Mouse (Mus musculus): ENCODE measurements around the gene Ccdc177. TPM values are rescaled to one million over a fixed set of nuclear protein-coding genes. Genes with fewer than 3 reads are reported as not detected.

Gene Ccdc177
- 0.03 TPM in 1 of 2 replicates, not detected in the other for polyA plus RNA-seq (2016; fragmentation: Nextera tagmentation; extraction: Ambion mirVana)

DNA sequence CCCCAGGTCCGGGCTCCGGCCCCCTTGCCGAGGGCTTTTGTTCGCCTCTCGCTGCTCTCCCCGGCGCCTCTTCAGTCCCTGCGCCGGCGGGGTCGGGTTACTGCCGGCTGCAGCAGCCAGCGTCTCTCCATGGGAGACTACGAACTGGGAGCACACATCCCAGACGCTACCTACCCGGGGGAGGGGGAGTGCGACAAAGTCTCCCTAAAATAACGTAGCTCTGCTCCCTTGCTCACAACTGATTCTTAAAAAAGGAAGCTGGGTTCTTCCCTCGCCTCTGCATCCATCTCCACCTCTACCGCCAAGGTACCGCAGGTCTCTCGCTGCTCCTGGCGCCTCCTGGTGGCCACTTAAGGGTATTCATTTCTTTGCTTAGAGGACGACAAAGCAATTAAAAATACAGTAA is at the start of gene Ccdc177:
Gene Ccdc177 (minus strand): TSS at position 292 of the 406 bp plus-strand sequence.
- Histone ChIP-seq H3K36me3 (no peaks in the 10 kb centered on the region), H3K4me3 (peak within 1 kb of the TSS; percentile 72), H3K27me3 (ENCODE audit: insufficient read depth, poor library complexity, severe bottlenecking) (peaks cover 79% of the 10 kb centered on the region), H3K9me3 (no peaks in the 10 kb centered on the region), H3K27ac (no peak within 1 kb of the TSS), H3K4me1 (peaks cover 36% of the 10 kb centered on the region)
- WGBS: under 1% methylated on average over 24 of the region's 24 CpGs
- DNase-seq (ENCODE audit: low spot score): peak; percentile 85

DNA sequence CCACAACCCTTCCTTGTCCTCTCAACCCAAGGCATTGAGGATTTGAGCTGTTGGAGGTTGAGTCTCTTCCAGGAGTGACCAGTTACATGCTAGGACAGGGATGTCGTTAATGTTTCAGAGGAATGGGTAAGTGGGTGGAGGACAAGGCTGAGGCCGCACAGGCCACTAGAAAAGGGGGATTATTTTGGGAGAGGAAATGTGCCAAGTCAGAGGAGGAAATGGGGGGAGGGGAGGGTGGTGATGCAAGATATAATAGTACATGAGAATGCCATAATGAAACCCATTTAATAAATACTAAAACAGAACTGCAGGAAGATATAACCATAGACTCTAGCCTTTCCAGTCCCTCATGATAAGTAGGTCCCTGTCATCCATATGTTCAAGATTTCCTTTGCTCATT is 49.5 kb upstream of the Ccdc177 start:
- H3K27me3 ChIP-seq (ENCODE audit: insufficient read depth, poor library complexity, severe bottlenecking): no peaks in the 10 kb centered on the region
- H3K36me3 ChIP-seq: no peaks in the 10 kb centered on the region
- H3K4me3 ChIP-seq: no peak overlapping the region
- no peaks in the 10 kb centered on the region for H3K9me3 ChIP-seq
- H3K4me1 ChIP-seq: peaks cover 56% of the 10 kb centered on the region
- no peak overlapping the region for H3K27ac ChIP-seq
- WGBS: 71% methylated on average over 2 of the region's 2 CpGs
- DNase-seq (ENCODE audit: low spot score): no peak

DNA sequence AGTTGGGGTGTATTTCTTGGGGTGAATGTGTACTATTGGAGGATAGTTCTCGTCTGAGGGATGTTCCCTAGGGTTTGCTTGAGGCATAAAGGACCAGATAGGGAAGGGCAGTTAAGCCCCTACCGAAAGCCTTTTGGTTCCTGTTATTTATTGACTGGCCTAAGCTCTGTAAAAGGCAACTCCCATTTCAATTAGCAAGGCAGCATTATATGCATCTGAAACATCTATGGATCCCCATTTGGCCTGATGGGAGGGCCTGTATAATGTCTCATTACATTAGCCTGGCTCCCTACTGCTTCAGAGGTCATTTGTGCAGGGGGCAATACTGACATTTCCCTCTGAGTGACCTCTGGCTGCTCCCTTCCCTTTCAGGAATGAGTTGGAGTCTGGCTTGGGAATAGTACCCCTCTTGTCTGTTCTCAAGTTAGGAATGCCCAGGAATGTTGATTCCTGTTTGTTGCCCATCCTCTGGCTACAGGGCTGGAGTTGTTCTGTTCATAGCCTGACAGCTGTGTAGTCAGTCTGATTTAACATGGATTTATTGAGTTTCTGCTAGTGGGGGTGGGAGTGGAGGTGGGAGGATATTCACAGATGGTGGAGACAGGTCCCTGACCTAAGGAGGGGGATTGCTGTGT is 47.1 kb upstream of the Ccdc177 start:
- WGBS: 53% methylated on average over 2 of the region's 2 CpGs
- Histone ChIP-seq H3K27ac (no peak overlapping the region; the same call in 1 of the 2 replicates), H3K36me3 (no peaks in the 10 kb centered on the region), H3K4me3 (no peak overlapping the region), H3K4me1 (peaks cover 48% of the 10 kb centered on the region), H3K27me3 (ENCODE audit: insufficient read depth, poor library complexity, severe bottlenecking) (no peaks in the 10 kb centered on the region), H3K9me3 (no peaks in the 10 kb centered on the region)
- DNase-seq (ENCODE audit: low spot score): no peak

DNA sequence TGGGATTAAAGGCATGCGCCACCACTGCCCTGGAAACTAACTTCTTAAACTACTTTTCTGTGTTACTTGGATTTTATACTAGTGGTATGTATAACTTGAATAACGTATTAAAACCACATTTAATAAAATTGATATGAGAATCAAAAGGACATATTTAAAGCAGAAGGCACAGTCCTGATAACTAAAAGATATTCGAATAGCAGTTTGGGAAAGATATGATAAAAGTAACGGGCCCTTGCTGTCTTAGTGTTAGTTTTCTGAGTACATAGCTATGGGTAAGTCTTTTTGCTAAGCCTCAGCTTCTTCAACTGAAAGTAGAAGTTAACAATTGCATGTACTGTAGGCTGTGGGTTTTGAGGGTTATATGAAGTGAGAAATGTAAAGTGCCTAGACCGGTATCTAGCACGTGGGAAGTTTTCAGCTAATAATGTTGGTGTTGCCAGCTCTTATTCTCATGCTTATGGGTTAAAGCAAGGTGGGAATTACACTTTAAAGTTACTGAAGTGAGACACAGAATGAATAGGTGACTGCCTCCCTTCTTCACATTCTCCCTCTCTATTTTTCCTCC is 44.5 kb upstream of the Ccdc177 start:
- Histone ChIP-seq H3K4me3 (no peak overlapping the region), H3K27ac (no peak overlapping the region), H3K4me1 (peaks cover 27% of the 10 kb centered on the region), H3K36me3 (no peaks in the 10 kb centered on the region), H3K27me3 (ENCODE audit: insufficient read depth, poor library complexity, severe bottlenecking) (no peaks in the 10 kb centered on the region), H3K9me3 (no peaks in the 10 kb centered on the region)
- 86% methylated on average over 6 of the region's 6 CpGs for WGBS
- DNase-seq (ENCODE audit: low spot score): no peak

DNA sequence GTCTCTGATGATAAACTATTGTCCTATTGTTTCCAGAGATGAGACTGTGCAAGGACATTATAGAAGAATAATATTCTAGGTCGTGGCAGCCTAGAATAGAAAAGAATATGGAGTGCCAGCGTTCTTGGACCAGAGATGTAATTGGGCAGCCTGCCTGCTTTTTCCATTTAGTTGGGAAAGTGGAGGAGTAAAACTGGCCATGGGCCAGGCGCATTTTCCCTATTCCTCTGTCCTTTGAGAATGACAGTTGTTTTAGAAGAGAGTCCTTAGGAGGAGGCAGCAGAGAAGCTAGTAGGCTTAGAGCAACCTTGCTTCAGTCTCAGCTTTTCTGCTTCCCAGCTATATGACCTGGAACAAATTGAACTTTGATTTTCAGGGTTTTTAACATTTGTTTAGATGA is 43.4 kb upstream of the Ccdc177 start:
- H3K9me3 ChIP-seq: no peaks in the 10 kb centered on the region
- no peak overlapping the region for H3K4me3 ChIP-seq
- WGBS: 55% methylated on average over 3 of the region's 3 CpGs
- no peaks in the 10 kb centered on the region for H3K36me3 ChIP-seq
- no peaks in the 10 kb centered on the region for H3K27me3 ChIP-seq (ENCODE audit: insufficient read depth, poor library complexity, severe bottlenecking)
- DNase-seq (ENCODE audit: low spot score): peak; percentile 58
- H3K4me1 ChIP-seq: peaks cover 20% of the 10 kb centered on the region
- H3K27ac ChIP-seq: no peak overlapping the region

DNA sequence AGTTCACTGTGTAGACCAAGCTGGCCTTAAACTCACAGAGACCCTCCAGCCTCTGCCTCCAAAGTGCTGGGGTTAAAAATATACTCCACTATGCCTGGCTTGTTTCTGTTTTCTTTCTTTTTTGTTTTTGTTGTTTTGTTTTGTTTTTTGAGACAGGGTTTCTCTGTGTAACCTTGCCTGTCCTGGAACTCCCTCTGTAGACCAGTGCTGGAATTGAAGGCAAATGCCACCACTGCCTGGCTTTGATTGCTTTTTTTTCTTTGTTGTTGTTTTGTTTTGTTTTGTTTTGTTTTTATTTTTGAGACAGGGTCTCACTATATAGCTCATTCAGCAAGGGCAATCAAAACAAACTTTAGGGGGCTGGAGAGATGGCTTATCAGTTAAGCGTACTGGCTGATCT is 41.0 kb upstream of the Ccdc177 start:
- Histone ChIP-seq H3K4me3 (no peak overlapping the region), H3K27me3 (ENCODE audit: insufficient read depth, poor library complexity, severe bottlenecking) (no peaks in the 10 kb centered on the region), H3K27ac (no peak overlapping the region), H3K4me1 (peaks cover 5% of the 10 kb centered on the region), H3K9me3 (no peaks in the 10 kb centered on the region), H3K36me3 (no peaks in the 10 kb centered on the region)
- 96% methylated on average over 1 of the region's 1 CpGs for WGBS
- no peak for DNase-seq (ENCODE audit: low spot score)

DNA sequence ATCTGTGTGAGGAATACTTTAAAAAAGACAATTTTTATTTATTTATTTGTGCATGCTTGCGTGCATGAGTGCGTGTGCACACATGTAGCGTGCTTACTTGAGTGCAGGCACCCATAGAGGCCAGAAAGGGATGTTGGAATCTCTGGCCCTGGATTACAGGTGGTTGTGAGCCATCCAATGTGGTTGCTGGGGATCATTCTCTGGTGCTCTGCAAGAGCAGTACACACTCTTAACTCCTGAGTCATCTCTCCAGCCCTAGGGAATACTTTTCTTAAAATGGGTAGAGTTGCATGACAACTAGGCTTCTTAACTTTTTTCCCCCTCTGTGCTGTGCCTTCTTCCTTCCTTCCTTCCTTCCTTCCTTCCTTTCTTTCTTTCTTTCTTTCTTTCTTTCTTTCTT is 39.7 kb upstream of the Ccdc177 start:
- DNase-seq (ENCODE audit: low spot score): no peak
- Histone ChIP-seq H3K27me3 (ENCODE audit: insufficient read depth, poor library complexity, severe bottlenecking) (no peaks in the 10 kb centered on the region), H3K4me1 (peaks cover 11% of the 10 kb centered on the region), H3K4me3 (no peak overlapping the region), H3K36me3 (no peaks in the 10 kb centered on the region), H3K9me3 (no peaks in the 10 kb centered on the region), H3K27ac (no peak overlapping the region)
- WGBS: 94% methylated on average over 3 of the region's 3 CpGs

DNA sequence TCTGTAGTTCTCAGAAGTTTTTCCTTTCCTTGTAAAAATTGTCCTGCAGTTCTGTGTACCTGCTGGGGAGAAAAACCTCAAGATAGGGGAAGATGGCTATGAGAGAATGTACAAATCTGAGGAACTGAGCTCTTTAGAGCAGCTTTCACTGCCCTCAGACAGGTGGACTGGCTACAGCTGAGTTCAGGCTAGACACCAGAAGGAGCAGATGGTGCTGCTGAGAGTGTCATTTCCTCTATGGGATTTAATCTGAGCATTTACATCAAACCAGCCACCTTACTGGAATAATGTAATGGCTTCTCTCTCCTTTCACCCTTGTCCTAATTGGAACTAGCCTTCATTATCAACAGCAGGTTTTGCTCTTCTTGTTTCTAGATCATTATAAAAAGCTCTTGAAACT is 37.8 kb upstream of the Ccdc177 start:
- Histone ChIP-seq H3K4me1 (peaks cover 13% of the 10 kb centered on the region), H3K36me3 (no peaks in the 10 kb centered on the region), H3K9me3 (no peaks in the 10 kb centered on the region), H3K27ac (no peak overlapping the region), H3K4me3 (no peak overlapping the region), H3K27me3 (ENCODE audit: insufficient read depth, poor library complexity, severe bottlenecking) (no peaks in the 10 kb centered on the region)
- no peak for DNase-seq (ENCODE audit: low spot score)

DNA sequence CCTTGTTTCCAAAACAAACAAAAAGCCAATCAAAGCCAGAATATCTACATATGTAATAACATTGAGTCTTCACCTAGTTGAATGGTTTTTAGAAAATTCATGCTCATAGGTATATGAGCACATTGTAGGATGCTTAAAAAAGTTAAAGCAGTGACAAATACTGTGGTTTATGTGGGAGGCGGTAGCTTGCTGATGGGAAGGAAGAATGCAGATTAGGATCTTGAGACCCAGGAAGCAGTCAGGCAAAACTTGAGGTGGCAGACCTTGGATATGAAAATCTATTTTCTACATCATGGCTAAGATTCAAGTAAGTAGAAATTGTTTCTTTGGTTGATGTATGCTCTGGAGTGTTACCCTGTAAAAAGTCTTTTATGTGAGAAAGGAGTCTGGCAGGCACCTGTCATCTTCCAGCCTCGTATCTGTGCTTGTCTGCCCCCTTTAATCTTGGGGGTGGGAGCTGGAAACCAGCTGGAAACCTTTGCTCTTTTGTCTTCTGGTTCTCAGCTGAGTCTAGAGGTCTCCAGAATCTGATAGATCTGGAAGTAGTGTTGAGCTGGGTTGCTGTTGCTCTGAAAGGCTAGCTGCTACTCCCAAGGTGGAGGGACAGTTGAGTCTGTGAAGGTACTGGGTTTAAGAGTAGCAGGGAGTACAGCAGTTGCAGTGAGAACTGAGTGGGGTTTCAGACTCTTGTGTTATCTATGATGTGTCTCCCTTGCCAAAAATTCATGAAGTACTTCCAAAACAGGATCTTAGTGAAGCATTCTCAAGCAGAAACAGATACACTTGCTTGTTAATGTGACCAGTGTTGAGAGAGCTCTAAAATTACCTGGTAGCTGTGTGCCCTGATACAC is 34.7 kb upstream of the Ccdc177 start:
- no peaks in the 10 kb centered on the region for H3K27me3 ChIP-seq (ENCODE audit: insufficient read depth, poor library complexity, severe bottlenecking)
- H3K4me3 ChIP-seq: no peak overlapping the region
- H3K36me3 ChIP-seq: no peaks in the 10 kb centered on the region
- no peaks in the 10 kb centered on the region for H3K9me3 ChIP-seq
- no peak overlapping the region for H3K27ac ChIP-seq
- peaks cover 16% of the 10 kb centered on the region for H3K4me1 ChIP-seq
- WGBS: 67% methylated on average over 2 of the region's 2 CpGs
- no peak for DNase-seq (ENCODE audit: low spot score)

DNA sequence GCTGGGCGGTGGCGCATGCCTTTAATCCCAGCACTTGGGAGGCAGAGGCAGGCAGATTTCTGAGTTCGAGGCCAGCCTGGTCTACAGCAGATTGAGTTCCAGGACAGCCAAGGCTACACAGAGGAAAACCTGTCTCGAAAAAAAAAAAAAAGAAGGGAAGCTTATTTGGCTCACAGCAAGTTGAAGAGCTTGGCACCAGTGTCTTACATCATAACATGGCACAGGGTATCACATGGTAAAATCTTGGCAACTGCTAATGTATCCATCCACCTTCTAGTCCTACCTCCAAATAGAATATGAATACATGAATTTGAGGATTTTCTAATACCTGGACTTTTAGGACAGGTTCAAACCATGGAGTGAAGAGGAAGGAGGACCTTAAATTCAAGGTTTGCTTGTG is 34.0 kb upstream of the Ccdc177 start:
- no peak overlapping the region for H3K4me3 ChIP-seq
- no peak overlapping the region for H3K27ac ChIP-seq
- no peaks in the 10 kb centered on the region for H3K27me3 ChIP-seq (ENCODE audit: insufficient read depth, poor library complexity, severe bottlenecking)
- H3K9me3 ChIP-seq: no peaks in the 10 kb centered on the region
- DNase-seq (ENCODE audit: low spot score): no peak
- no peaks in the 10 kb centered on the region for H3K36me3 ChIP-seq
- peaks cover 23% of the 10 kb centered on the region for H3K4me1 ChIP-seq
- WGBS: 92% methylated on average over 4 of the region's 4 CpGs

DNA sequence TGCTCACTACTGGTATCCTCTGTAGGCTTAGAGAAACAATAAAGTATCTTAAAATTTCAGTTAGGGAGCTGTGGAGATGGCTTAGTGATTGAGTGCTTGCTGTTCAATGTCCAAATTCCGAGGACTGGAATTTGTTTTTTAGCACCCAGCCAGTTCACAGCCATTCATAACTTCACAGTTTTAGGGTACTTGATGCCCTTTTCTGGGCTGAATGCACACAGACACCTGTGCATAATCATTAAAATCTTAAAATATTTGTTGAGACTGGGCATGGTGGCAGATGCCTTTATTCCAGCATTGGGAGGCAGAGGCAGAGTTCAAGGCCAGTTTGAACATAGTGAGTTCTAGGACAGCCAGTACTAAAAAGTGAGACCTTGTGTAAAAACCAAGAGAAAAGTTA is 33.0 kb upstream of the Ccdc177 start:
- H3K36me3 ChIP-seq: no peaks in the 10 kb centered on the region
- peaks cover 23% of the 10 kb centered on the region for H3K4me1 ChIP-seq
- 84% methylated on average over 1 of the region's 1 CpGs for WGBS

DNA sequence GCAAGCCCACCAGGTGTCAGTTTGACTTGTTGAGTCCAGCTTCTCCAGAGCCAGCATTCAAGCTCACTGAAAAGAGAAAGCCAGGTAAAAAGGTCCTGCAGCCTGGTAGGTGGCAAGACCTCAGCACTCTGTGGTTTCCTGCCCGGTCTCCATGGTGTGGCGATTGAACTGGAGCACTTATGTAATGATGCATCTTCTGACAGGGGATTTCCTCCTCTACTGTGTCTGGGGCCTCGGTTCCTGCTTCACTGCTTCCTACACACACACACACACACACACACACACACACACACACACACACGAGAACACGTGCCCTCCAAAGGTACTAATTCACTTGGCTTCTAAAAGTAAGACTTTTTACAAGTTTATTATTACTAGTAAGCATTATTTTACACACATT is 32.4 kb upstream of the Ccdc177 start:
- Histone ChIP-seq H3K27ac (no peak overlapping the region), H3K4me1 (peaks cover 23% of the 10 kb centered on the region), H3K36me3 (no peaks in the 10 kb centered on the region), H3K27me3 (ENCODE audit: insufficient read depth, poor library complexity, severe bottlenecking) (no peaks in the 10 kb centered on the region), H3K9me3 (no peaks in the 10 kb centered on the region), H3K4me3 (no peak overlapping the region)
- 65% methylated on average over 5 of the region's 5 CpGs for whole genome bisulfite sequencing
- no peak for DNase-seq (ENCODE audit: low spot score)

More for the DNA sequence above, 33.0 kb upstream of the Ccdc177 start:
- no peak overlapping the region for H3K27ac ChIP-seq
- H3K9me3 ChIP-seq: no peaks in the 10 kb centered on the region
- no peak for DNase-seq (ENCODE audit: low spot score)
- no peak overlapping the region for H3K4me3 ChIP-seq
- H3K27me3 ChIP-seq (ENCODE audit: insufficient read depth, poor library complexity, severe bottlenecking): no peaks in the 10 kb centered on the region

Measured in heart, embryonic 10.5 days (tissue).